Mouse (Mus musculus): Measurements from ENCODE around the gene Pkmyt1. TPM values are rescaled to one million over a fixed set of nuclear protein-coding genes. Genes with fewer than 3 reads are reported as not detected.
"Not testable (repeated sequence)": the region's sequence is repeated elsewhere in the genome, so short reads cannot be mapped to it uniquely, and the experiment has no call there.

Pkmyt1 gene
- polyA plus RNA-seq, 1 experiment from 2014 or later, result 56.3 TPM

GRCm38 (mm10) chr17:23755689-23756088 is 29.6 kb downstream of the Pkmyt1 start:
- Histone ChIP-seq H3K4me1 (no peaks in the 10 kb centered on the region), H3K27ac (peak overlapping the region; percentile 51; the same call in 1 of the 2 replicates), H3K36me3 (peaks cover 95% of the 10 kb centered on the region), H3K4me2 (no peak overlapping the region), H3K27me3 (no peaks in the 10 kb centered on the region), H3K9ac (no peak overlapping the region), H3K4me3 (replicated peaks) (no peak overlapping the region), H3K9me3 (replicated peaks) (no peaks in the 10 kb centered on the region)
- WGBS, result 82% methylated on average over 13 of the region's 13 CpGs
- no peak for ATAC-seq (replicated peaks; ENCODE audit: low FRiP score)

DNA sequence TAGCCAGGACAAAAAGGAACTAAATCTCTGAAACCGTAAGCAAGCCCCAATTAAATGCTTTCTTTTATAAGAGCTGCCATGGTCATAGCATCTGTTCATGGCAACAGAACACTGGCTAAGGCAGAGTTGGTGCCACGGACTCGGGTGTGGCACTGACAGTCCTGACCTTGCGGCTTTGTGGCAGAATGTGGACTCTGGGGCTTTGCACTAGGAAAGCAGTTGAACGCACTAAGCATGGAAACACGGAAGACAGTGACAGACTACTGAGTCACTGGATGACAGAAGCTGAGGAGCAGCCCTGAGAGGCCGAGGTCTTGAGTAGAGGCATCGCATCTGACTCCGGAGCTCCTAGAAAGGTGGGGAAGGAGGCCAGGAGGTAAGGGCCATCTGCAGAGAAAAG is 31.4 kb downstream of the Pkmyt1 start:
- Histone ChIP-seq H3K4me2 (no peak overlapping the region), H3K4me3 (replicated peaks) (no peak overlapping the region), H3K27ac (no peak overlapping the region), H3K4me1 (no peaks in the 10 kb centered on the region), H3K9me3 (replicated peaks) (no peaks in the 10 kb centered on the region), H3K27me3 (no peaks in the 10 kb centered on the region), H3K9ac (no peak overlapping the region), H3K36me3 (peaks cover 100% of the 10 kb centered on the region)
- 96% methylated on average over 9 of the region's 9 CpGs for WGBS
- no peak for ATAC-seq (replicated peaks; ENCODE audit: low FRiP score)

DNA sequence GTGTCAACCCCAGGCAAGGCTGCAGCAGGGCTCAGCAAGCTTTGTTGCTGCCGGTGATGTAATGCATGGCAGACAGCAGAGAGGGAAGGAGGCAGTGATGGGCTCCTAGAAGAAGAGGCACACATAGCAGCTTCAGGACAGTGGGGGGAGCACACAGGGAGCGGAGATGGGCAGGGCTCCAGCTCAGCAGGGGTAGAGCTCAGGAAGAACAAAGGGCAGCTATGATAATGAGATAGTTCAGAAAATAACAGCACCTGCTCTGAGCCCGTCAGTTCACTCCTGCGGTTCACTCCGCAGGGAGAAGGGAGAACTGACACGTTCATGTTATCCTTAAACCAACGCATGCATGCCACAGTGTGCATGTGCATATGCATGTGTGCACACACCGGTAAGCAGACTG is 32.7 kb downstream of the Pkmyt1 start:
- WGBS, result 78% methylated on average over 8 of the region's 8 CpGs

GRCm38 (mm10) chr17:23760231-23760630 is 34.1 kb downstream of the Pkmyt1 start:
- H3K9ac ChIP-seq, result no peak overlapping the region
- H3K4me3 ChIP-seq (replicated peaks), result no peak overlapping the region
- no peaks in the 10 kb centered on the region for H3K27me3 ChIP-seq
- H3K4me1 ChIP-seq, result no peaks in the 10 kb centered on the region
- no peaks in the 10 kb centered on the region for H3K9me3 ChIP-seq (replicated peaks)
- peaks cover 87% of the 10 kb centered on the region for H3K36me3 ChIP-seq
- H3K27ac ChIP-seq, result no peak overlapping the region
- no peak overlapping the region for H3K4me2 ChIP-seq
- 96% methylated on average over 9 of the region's 9 CpGs for WGBS
- ATAC-seq (replicated peaks; ENCODE audit: low FRiP score), result no peak

More for the DNA sequence above, 32.7 kb downstream of the Pkmyt1 start:
- ATAC-seq (replicated peaks; ENCODE audit: low FRiP score), result no peak
- Histone ChIP-seq H3K27ac (no peak overlapping the region), H3K36me3 (peaks cover 98% of the 10 kb centered on the region), H3K4me3 (replicated peaks) (no peak overlapping the region), H3K4me2 (no peak overlapping the region), H3K4me1 (no peaks in the 10 kb centered on the region), H3K9ac (no peak overlapping the region), H3K27me3 (no peaks in the 10 kb centered on the region), H3K9me3 (replicated peaks) (no peaks in the 10 kb centered on the region)

DNA sequence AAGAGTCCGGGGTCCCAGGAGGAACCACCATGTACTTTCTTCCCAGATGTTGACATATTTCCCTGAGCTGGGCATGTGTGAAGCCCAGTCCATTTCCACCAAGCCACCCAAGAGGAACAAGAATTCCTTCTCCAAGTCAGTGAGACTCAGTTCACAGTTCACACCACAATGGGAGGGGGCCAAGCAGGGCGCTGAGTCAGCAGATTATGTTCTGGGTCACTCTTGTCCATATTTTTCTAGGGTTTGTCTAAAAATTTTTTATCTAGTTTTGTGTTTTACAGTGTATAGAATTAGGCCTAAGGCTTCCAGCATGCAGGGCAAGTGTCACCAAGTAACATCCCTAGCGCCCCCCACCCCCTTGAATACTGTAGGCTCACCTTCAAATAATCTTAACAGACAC is 35.0 kb downstream of the Pkmyt1 start:
- no peak for ATAC-seq (replicated peaks; ENCODE audit: low FRiP score)
- no peak overlapping the region for H3K4me2 ChIP-seq
- no peak overlapping the region for H3K9ac ChIP-seq
- WGBS, result 94% methylated on average over 3 of the region's 3 CpGs
- no peaks in the 10 kb centered on the region for H3K4me1 ChIP-seq
- no peaks in the 10 kb centered on the region for H3K9me3 ChIP-seq (replicated peaks)
- peaks cover 80% of the 10 kb centered on the region for H3K36me3 ChIP-seq
- no peak overlapping the region for H3K27ac ChIP-seq
- no peak overlapping the region for H3K4me3 ChIP-seq (replicated peaks)
- no peaks in the 10 kb centered on the region for H3K27me3 ChIP-seq

DNA sequence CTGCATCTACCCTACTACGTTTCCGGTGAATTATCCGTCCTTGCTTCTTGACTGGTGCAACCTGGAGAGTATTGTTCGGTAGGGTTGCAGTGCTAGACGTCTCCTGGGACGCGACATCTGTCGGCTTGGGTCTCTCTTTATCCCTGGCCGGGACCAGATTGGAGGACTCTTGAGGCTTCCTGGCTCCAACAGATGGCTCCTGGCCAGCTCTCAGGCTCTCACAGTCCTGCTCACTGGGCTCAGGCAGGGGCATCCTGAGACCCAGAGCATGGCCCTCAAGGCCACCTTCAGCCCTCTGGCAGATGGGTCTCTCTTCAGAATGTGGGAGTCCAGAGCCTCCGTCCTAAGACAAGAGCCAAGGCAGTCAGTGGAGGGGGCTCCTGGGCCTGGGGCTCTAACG is 36.8 kb downstream of the Pkmyt1 start:
- no peak overlapping the region for H3K4me2 ChIP-seq
- no peak for ATAC-seq (replicated peaks; ENCODE audit: low FRiP score)

GRCm38 (mm10) chr17:23770493-23770892 is 44.4 kb downstream of the Pkmyt1 start:
- no peak for ATAC-seq (replicated peaks; ENCODE audit: low FRiP score)
- WGBS, result 20% methylated on average over 2 of the region's 2 CpGs
- Histone ChIP-seq H3K9me3 (replicated peaks) (no peaks in the 10 kb centered on the region), H3K4me2 (peak overlapping the region; percentile 75), H3K4me1 (peaks cover 15% of the 10 kb centered on the region), H3K27ac (peak overlapping the region; percentile 89; the same call in 1 of the 2 replicates), H3K36me3 (peaks cover 11% of the 10 kb centered on the region; the same call in 1 of the 2 replicates), H3K9ac (peak overlapping the region; percentile 94), H3K27me3 (no peaks in the 10 kb centered on the region), H3K4me3 (replicated peaks) (peak overlapping the region; percentile 93)

More for the DNA sequence above, 36.8 kb downstream of the Pkmyt1 start:
- Histone ChIP-seq H3K36me3 (peaks cover 65% of the 10 kb centered on the region), H3K4me3 (replicated peaks) (no peak overlapping the region), H3K9ac (no peak overlapping the region), H3K9me3 (replicated peaks) (no peaks in the 10 kb centered on the region), H3K4me1 (no peaks in the 10 kb centered on the region), H3K27me3 (no peaks in the 10 kb centered on the region), H3K27ac (no peak overlapping the region)
- WGBS, result 89% methylated on average over 11 of the region's 11 CpGs

DNA sequence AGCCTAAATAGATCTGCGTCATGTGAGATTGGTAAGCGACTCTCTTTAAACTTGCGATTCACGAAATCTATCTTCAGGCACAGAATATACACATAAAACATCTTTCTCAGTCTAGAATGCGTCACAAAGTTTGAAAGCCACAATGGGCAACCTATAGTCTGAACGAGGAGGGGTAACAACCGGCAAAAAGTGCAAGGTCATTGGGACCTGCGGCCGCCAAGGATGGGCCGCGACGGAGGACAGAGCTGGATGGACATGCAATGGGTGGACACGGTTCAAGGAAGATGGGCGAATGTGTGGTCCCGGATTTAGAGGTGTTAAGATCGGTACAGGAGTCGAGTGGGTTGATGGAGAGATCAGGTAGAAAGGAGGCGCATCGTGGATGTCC is 44.8 kb downstream of the Pkmyt1 start:
- Histone ChIP-seq H3K27ac (peak overlapping the region; percentile 89), H3K4me3 (replicated peaks) (peak overlapping the region; percentile 93), H3K4me2 (peak overlapping the region; percentile 75), H3K9me3 (replicated peaks) (no peaks in the 10 kb centered on the region), H3K27me3 (no peaks in the 10 kb centered on the region), H3K4me1 (peaks cover 15% of the 10 kb centered on the region), H3K36me3 (peaks cover 11% of the 10 kb centered on the region; the same call in 1 of the 2 replicates), H3K9ac (peak overlapping the region; percentile 94)
- under 1% methylated on average over 19 of the region's 19 CpGs for WGBS
- ATAC-seq (replicated peaks; ENCODE audit: low FRiP score), result peak; percentile 50; the same call in 1 of the 2 replicates

- H3K27ac ChIP-seq, result peak within 1 kb of the TSS; percentile 89
- 3% methylated on average over 56 of the region's 58 CpGs for WGBS
- H3K4me3 ChIP-seq (replicated peaks), result peak within 1 kb of the TSS; percentile 93
- H3K4me2 ChIP-seq, result peak within 1 kb of the TSS; percentile 75
- H3K36me3 ChIP-seq, result peaks cover 11% of the 10 kb centered on the region; the same call in 1 of the 2 replicates
- peaks cover 15% of the 10 kb centered on the region for H3K4me1 ChIP-seq
- peak; percentile 97 for ATAC-seq (replicated peaks; ENCODE audit: low FRiP score)
- no peaks in the 10 kb centered on the region for H3K27me3 ChIP-seq
- H3K9ac ChIP-seq, result peak within 1 kb of the TSS; percentile 94
- no peaks in the 10 kb centered on the region for H3K9me3 ChIP-seq (replicated peaks)
Measured at GRCm38 (mm10) chr17:23771284-23772218, 45.4 kb downstream of the Pkmyt1 start, which contains the start of gene Flywch1. Gene Flywch1, minus strand, starts transcription at chr17:23771602.

DNA sequence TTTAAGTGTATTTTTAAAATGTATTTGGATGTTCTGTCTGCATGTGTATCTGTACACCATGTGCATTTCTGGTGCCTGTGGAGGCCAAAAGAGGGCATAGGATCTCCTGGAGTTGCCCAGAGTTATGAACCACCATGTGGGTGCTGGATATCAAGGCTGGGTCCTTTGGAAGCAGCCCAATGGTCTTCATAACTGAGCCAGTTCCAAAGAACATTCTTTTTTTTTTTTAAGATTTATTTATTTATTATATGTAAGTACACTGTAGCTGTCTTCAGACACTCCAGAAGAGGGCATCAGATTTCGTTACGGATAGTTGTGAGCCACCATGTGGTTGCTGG is 46.1 kb downstream of the Pkmyt1 start:
- not testable (repeated sequence) for H3K9ac ChIP-seq; H3K4me3 ChIP-seq (replicated peaks); H3K27me3 ChIP-seq; H3K27ac ChIP-seq; ATAC-seq (replicated peaks; ENCODE audit: low FRiP score); H3K9me3 ChIP-seq (replicated peaks)
- peaks cover 11% of the 10 kb centered on the region; the same call in 1 of the 2 replicates for H3K36me3 ChIP-seq
- H3K4me1 ChIP-seq, result peaks cover 15% of the 10 kb centered on the region
- 0 out of 2 replicates have a peak overlapping the region, but pooled peaks have one; percentile 75 for H3K4me2 ChIP-seq
- 87% methylated on average over 2 of the region's 2 CpGs for WGBS

DNA sequence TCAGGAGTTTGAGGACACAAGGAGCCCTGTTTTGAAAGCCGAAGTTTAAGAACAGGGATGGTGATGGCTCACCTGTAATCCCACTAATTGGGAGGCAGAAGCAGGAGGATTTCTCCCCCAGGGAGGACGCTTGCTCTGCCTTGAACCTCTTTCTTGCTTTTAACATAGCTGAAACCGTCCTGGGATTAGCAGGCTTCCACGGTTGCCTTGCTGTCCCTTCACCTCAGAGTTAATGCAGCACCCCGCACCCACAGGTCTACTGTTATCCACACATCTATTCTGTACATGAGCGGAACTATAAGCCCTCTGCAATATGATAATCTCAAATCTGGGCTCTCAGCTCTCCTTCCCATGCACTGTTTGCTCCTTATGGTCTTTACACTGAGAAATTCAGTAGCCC is 47.5 kb downstream of the Pkmyt1 start:
- ATAC-seq (replicated peaks; ENCODE audit: low FRiP score), result no peak
- H3K36me3 ChIP-seq, result peaks cover 3% of the 10 kb centered on the region; the same call in 1 of the 2 replicates
- no peaks in the 10 kb centered on the region for H3K27me3 ChIP-seq
- H3K4me3 ChIP-seq (replicated peaks), result no peak overlapping the region
- peaks cover 15% of the 10 kb centered on the region for H3K4me1 ChIP-seq
- H3K27ac ChIP-seq, result no peak overlapping the region
- no peak overlapping the region for H3K4me2 ChIP-seq
- H3K9me3 ChIP-seq (replicated peaks), result no peaks in the 10 kb centered on the region
- WGBS, result 73% methylated on average over 6 of the region's 6 CpGs
- H3K9ac ChIP-seq, result no peak overlapping the region

- ATAC-seq (replicated peaks; ENCODE audit: low FRiP score), result peak; percentile 47
- no peak overlapping the region for H3K4me2 ChIP-seq
- H3K36me3 ChIP-seq, result no peaks in the 10 kb centered on the region
- no peak overlapping the region for H3K27ac ChIP-seq
- H3K9ac ChIP-seq, result no peak overlapping the region
- no peaks in the 10 kb centered on the region for H3K9me3 ChIP-seq (replicated peaks)
- WGBS, result 4% methylated on average over 12 of the region's 12 CpGs
- H3K27me3 ChIP-seq, result no peaks in the 10 kb centered on the region
- no peak overlapping the region for H3K4me3 ChIP-seq (replicated peaks)
- peaks cover 15% of the 10 kb centered on the region for H3K4me1 ChIP-seq
Measured at GRCm38 (mm10) chr17:23774090-23774489, 48.0 kb downstream of the Pkmyt1 start.

All from kidney, embryonic 15.5 days (tissue).